Mouse (Mus musculus) CH12.LX (cell line): Measurements from ENCODE around the gene Fkbp6.

ENCODE experiments used
- CTCF ChIP-seq, 2 experiments: IDR thresholded peaks in 1 of 2; conservative IDR thresholded peaks in 1 of 2; 2 replicates each; pipeline ENCODE4 v1.5.1; 2011 to 2012; ENCODE audit warnings: low read depth in 2 of 2, low read length in 2 of 2, improper control_type of control experiment in 1 of 2, inconsistent platforms in 1 of 2, mild to moderate bottlenecking in 1 of 2, moderate library complexity in 1 of 2
- MAX ChIP-seq: IDR thresholded peaks from 2 replicates; pipeline ENCODE4 v1.6.1; 2011; ENCODE audit warnings: low read length, improper control_type of control experiment
- MEF2A ChIP-seq: IDR thresholded peaks from 2 replicates; pipeline ENCODE4 v1.6.1; 2014; ENCODE audit warnings: low read depth, mild to moderate bottlenecking, inconsistent platforms, low read length, improper control_type of control experiment, borderline replicate concordance
- NRF1 ChIP-seq: IDR thresholded peaks from 2 replicates; pipeline ENCODE4 v1.6.1; 2014; ENCODE audit warnings: low read depth, mild to moderate bottlenecking, inconsistent platforms, low read length, improper control_type of control experiment, moderate library complexity
- POLR2A ChIP-seq: IDR thresholded peaks from 2 replicates; pipeline ENCODE4 v1.6.1; 2011; ENCODE audit warnings: low read depth, mild to moderate bottlenecking, improper control_type of control experiment, low read length
- TBP ChIP-seq: conservative IDR thresholded peaks from 2 replicates; pipeline ENCODE4 v1.6.1; 2011; ENCODE audit warnings: low read depth, low read length, improper control_type of control experiment
- USF2 ChIP-seq: conservative IDR thresholded peaks from 2 replicates; pipeline ENCODE4 v1.6.1; 2011; ENCODE audit warnings: low read depth, low read length, improper control_type of control experiment

DNA sequence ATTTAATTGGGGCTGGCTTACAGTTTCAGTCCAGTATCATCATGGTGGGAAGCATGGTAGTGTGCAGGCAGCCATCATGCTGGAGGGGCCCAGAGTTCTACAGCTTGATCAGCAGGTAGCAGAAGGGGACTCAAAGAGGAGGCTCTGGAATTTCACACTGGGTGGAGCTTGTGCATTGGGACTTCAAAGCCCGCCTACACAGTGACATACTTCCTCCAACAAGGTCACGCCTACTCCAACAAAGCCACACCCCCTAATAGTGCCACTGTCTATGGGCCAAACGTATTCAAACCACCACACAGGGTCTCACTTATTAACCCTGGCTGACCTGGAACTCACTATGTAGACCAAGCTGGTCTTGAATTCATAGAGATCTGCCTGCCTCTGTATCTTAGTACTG is 93.7 kb downstream of the Fkbp6 start:
- TF ChIP-seq POLR2A (no peak), MAX (no peak), CTCF (conservative IDR thresholded peaks at IDR 0.05 in 1 of 2, IDR thresholded peaks at IDR 0.05 in 1 of 2; ENCODE audit: low read depth in 2 of 2, low read length in 2 of 2) (no peak), USF2 (no peak), TBP (no peak), MEF2A (no peak), NRF1 (no peak)
